Mouse (Mus musculus) lung, postnatal 0 days (tissue): ENCODE measurements at regions not wholly inside any gene's neighbourhood (a gene's known extent, or its start where the extent isn't known, plus 50 kb on each side); places are given as distances from the start of the nearest gene placed in this dataset.

Experiments
- CTCF ChIP-seq: IDR thresholded peaks from 2 replicates; pipeline ENCODE4 v1.5.1; 2016; ENCODE audit warnings: antibody characterized with exemption, mild to moderate bottlenecking
- EP300 ChIP-seq: IDR thresholded peaks from 2 replicates; pipeline ENCODE4 v1.6.1; 2016; ENCODE audit warnings: antibody characterized with exemption, mild to moderate bottlenecking, control low read depth

DNA sequence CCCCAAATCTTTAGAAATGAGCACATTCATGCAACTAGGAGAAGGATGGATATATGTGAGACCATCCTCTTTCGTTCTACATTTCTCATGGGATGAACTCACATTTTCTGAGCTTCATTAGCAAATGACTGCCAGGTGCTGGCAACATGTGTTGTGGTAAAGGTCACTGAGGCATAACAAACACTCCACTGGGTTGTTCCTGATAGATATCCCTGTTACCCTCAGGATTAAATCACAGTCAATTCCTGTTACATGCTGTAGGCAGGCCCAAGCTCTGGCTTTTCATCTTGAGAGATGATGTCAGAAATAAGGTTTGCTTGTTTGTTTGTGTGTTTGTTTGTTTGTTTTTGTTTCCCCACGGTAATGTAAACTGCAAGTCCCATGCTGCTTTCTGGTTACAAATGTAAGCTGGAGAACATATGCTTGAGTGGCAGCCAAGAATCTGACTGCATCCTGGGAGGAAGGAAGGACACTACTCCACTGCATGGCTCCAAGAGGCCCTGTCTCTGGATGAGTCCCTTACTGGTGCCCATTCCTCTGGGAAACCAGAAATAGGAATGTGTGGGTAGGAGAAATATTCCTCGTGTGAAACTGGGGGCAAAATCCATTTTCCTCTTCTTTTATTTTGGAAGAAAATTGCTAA, 176.4 kb downstream of the Cth start:
- TF ChIP-seq CTCF (no peak), EP300 (no peak)
